In genomic region chr1:93403403-93403802, GRCm38 (mm10) we compare ENCODE assay signal across 27 mouse cellular contexts. TPM values are rescaled to one million over a fixed set of nuclear protein-coding genes. Genes with fewer than 3 reads are reported as not detected.
DNase-seq lines count a peak whose midpoint lies in the region; ATAC-seq and TF ChIP-seq lines count a peak whose summit lies in the region.
"Had no signal": no experiment of that assay in that cellular context is flagged by ENCODE, and none has a peak within 500 bp of the region (broad histone marks: within the 10 kb centered on the region; RNA-seq: fewer than 3 reads in every experiment).

No protein-coding gene starts in this region.

- peaks cover 21% of the 10 kb centered on the region for H3K4me1 ChIP-seq in G1E (ENCODE audit: insufficient read depth, low read depth, low read length)
- H3K4me1 ChIP-seq in heart, adult 2 months (ENCODE audit: control insufficient read depth, insufficient read depth, low read length) = peaks cover 1% of the 10 kb centered on the region; the same call in 1 of the 2 replicates
- H3K4me1 ChIP-seq: forebrain, embryonic 12.5 days had no signal

- TF ChIP-seq CTCF in G1E (IDR thresholded peaks at IDR 0.05; ENCODE audit: low read depth, low read length) = no peak
- TF ChIP-seq CTCF in heart, adult 2 months (IDR thresholded peaks at IDR 0.05) = no peak

- DNase-seq in G1E (ENCODE audit: low spot score) (peak; percentile 28), MEL-GATA-1-ER (ENCODE audit: extremely low read depth, low read depth) (peak; percentile 39)
- DNase-seq in forelimb bud, embryonic 11.5 days (ENCODE audit: low read depth, low spot score) = peak; percentile 2
- no peak for DNase-seq in kidney, adult 8-10 months
- no peak for DNase-seq in heart, adult 2 months
- no peak for DNase-seq in cerebellum, postnatal 10 days
- DNase-seq in spleen, postnatal 14 days (ENCODE audit: low spot score in 2 of 2) = no peak
- DNase-seq: adrenal gland, adult 2 months; adrenal gland, postnatal 10 days; adrenal gland, postnatal 25 days; B cell, adult 2 months; cerebellum, adult 11-12 months; cerebellum, adult 2 months; cerebellum, adult 9-10 months; cerebellum, postnatal 14 days; cerebellum, postnatal 36 days; embryo, embryonic 11 days had no signal

- no peak overlapping the region for H3K9ac ChIP-seq in heart, adult 2 months (ENCODE audit: low read depth, low read length)
- H3K9ac ChIP-seq: embryonic facial prominence, embryonic 13.5 days; embryonic facial prominence, embryonic 15.5 days; forebrain, embryonic 12.5 days had no signal

- TF ChIP-seq POLR2A in heart, adult 2 months (IDR thresholded peaks at IDR 0.05; ENCODE audit: insufficient read depth, low read depth, low read length) = no peak

- ATAC-seq in G1E (ENCODE audit: extremely low read depth, insufficient number of reproducible peaks, low FRiP score, poor library complexity, severe bottlenecking) = no peak
- ATAC-seq: CD4-positive, CD25-positive, alpha-beta regulatory T cell, adult 4 months; forebrain, embryonic 14.5 days; forebrain, embryonic 16.5 days had no signal

- TF ChIP-seq EP300 in heart, adult 2 months (IDR thresholded peaks at IDR 0.05; ENCODE audit: insufficient read depth, low read depth, low read length) = no peak

- H3K27me3 ChIP-seq in G1E (ENCODE audit: insufficient read depth, low read length) = peaks cover 25% of the 10 kb centered on the region
- H3K27me3 ChIP-seq in heart, adult 2 months (ENCODE audit: control insufficient read depth, insufficient read depth, low read length) = no peaks in the 10 kb centered on the region
- H3K27me3 ChIP-seq: CH12.LX had no signal

- H3K79me2 ChIP-seq in heart, adult 2 months (replicated peaks; ENCODE audit: control insufficient read depth, insufficient read depth, low read length) = no peaks in the 10 kb centered on the region

- H3K36me3 ChIP-seq in G1E (replicated peaks) = peaks cover 41% of the 10 kb centered on the region
- no peaks in the 10 kb centered on the region for H3K36me3 ChIP-seq in heart, adult 2 months (ENCODE audit: control insufficient read depth, insufficient read depth, low read length)

- no peak overlapping the region for H3K27ac ChIP-seq in heart, adult 2 months
- H3K27ac ChIP-seq: embryonic facial prominence, embryonic 13.5 days; embryonic facial prominence, embryonic 15.5 days; forebrain, embryonic 10.5 days; forebrain, embryonic 12.5 days had no signal

- WGBS in heart, adult 2 months = 69% methylated on average over 4 of the region's 4 CpGs

- no peak overlapping the region for H3K4me3 ChIP-seq in G1E (ENCODE audit: low read depth, low read length)
- H3K4me3 ChIP-seq in heart, adult 2 months = no peak overlapping the region
- H3K4me3 ChIP-seq: embryonic facial prominence, embryonic 13.5 days; embryonic facial prominence, embryonic 15.5 days; erythroblast, embryonic 14.5 days; forebrain, embryonic 10.5 days; forebrain, embryonic 12.5 days had no signal

- intact Hi-C loops in heart, adult 2 months (cut with DNase I) = no loop called here

- no peaks in the 10 kb centered on the region for H3K9me3 ChIP-seq in G1E (replicated peaks)
- H3K9me3 ChIP-seq: embryonic facial prominence, embryonic 13.5 days; embryonic facial prominence, embryonic 15.5 days; forebrain, embryonic 10.5 days; forebrain, embryonic 12.5 days had no signal

RNA-seq across cellular contexts. Expression of gene Ano7, which starts 29.7 kb away (rescaled TPM):
- total RNA-seq in G1E (2014; fragmentation: Nextera tagmentation) (not detected in 2 replicates), G1E (2017) (0.11 TPM in 1 of 2 replicates, not detected in the other)
- not detected in 2 replicates for polyA plus RNA-seq in G1E (2012)
- not detected for total RNA-seq in heart, adult 2 months (2021)
- polyA plus RNA-seq in heart, adult 2 months (2012; rRNA removed) = 0.04 TPM in 1 of 2 replicates, not detected in the other
- total RNA-seq: adrenal gland, adult 2 months; adrenal gland, postnatal 10 days; adrenal gland, postnatal 25 days; adrenal gland, postnatal 4 days had no signal
- polyA plus RNA-seq: erythroblast, embryonic 14.5 days; forebrain, embryonic 12.5 days; forebrain, embryonic 14.5 days had no signal

Comparison
In these comparisons a context has a peak if more than half of its experiments do, and no peak if none do; other contexts are left out.
1. DNase-seq: peak in G1E (single experiment), MEL-GATA-1-ER (single experiment) and forelimb bud, embryonic 11.5 days (single experiment); none in kidney, adult 8-10 months (0 of 2), heart, adult 2 months (0 of 2), cerebellum, postnatal 10 days (0 of 2) and spleen, postnatal 14 days (0 of 2).